Mouse (Mus musculus) stomach, postnatal 0 days (tissue): ENCODE data around the gene Lipt1.

Experiments used
- CTCF ChIP-seq: IDR thresholded peaks from 2 replicates; pipeline ENCODE4 v1.5.1; 2016; ENCODE audit warnings: antibody characterized with exemption, low read depth, mild to moderate bottlenecking, moderate library complexity
- EP300 ChIP-seq: optimal IDR thresholded peaks from 2 replicates; pipeline ENCODE3; 2016; ENCODE audit warnings: antibody characterized with exemption

DNA sequence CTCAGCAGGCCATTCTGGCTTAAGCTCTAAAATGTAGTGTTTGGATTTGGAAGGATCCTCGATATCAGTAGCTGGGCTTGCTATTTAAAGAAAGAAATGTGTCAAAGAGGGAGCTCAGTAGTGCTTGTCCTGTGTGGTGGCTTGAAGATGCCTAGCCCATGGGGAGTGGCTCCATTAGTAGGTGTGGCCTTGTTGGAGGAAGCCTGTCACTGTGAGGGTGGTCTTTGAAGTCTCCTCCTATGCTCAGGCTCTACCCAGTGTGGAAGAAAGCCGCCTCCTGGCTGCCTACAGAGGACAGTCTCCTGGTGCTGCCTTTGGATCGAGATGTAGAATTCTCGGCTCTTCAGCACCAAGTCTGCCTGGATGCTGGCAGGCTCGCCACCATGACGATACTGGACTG, 28.8 kb downstream of the Lipt1 start:
- no peak for TF ChIP-seq EP300
- TF ChIP-seq CTCF, result no peak
